Mouse (Mus musculus) intestine, embryonic 14.5 days (tissue): ENCODE results near the gene Wrb. TPM values are rescaled to one million over a fixed set of nuclear protein-coding genes. Genes with fewer than 3 reads are reported as not detected.
A peak's percentile ranks its signal among the peaks of the same experiment; 100 is the strongest.

Experiments
- ATAC-seq: fragments of 200-750 bp; cut with Nextera tagmentation; replicated peaks from 2 replicates; pipeline ENCODE4 v1.8.0; 2017; ENCODE audit warnings: low read depth, moderate number of reproducible peaks, moderate TSS enrichment, moderate library complexity; ENCODE audit not compliant: low FRiP score, low TSS enrichment
- DNase-seq: peaks from one replicate; pipeline ENCODE4 v3.0.0-alpha.2; 2018; ENCODE audit warnings: low spot score
- H3K27ac ChIP-seq: fragments of 300-500 bp; sonication (generic); 2 replicates; pipeline ENCODE4 v1.5.1; 2014; ENCODE audit warnings: low read depth, mild to moderate bottlenecking, control low read depth
- H3K27me3 ChIP-seq: fragments of 300-500 bp; sonication (generic); replicated peaks from 2 replicates; pipeline ENCODE4 v1.6.1; 2014; ENCODE audit warnings: low read length, control low read depth; ENCODE audit not compliant: control insufficient read depth, insufficient read depth
- H3K36me3 ChIP-seq: fragments of 300-500 bp; sonication (generic); 2 replicates; pipeline ENCODE4 v1.6.1; 2014; ENCODE audit warnings: low read length, control low read depth; ENCODE audit not compliant: control insufficient read depth, insufficient read depth
- H3K4me1 ChIP-seq: fragments of 300-500 bp; sonication (generic); replicated peaks from 2 replicates; pipeline ENCODE4 v1.6.1; 2014; ENCODE audit warnings: low read length, control low read depth, mixed read lengths; ENCODE audit not compliant: control insufficient read depth, insufficient read depth
- H3K4me2 ChIP-seq: fragments of 300-500 bp; sonication (generic); 2 replicates; pipeline ENCODE4 v1.6.1; 2014; ENCODE audit warnings: low read length
- H3K4me3 ChIP-seq: fragments of 300-500 bp; sonication (generic); 2 replicates; pipeline ENCODE4 v1.5.1; 2014; ENCODE audit warnings: low read depth, low read length, control low read depth, mixed read lengths
- H3K9ac ChIP-seq: fragments of 300-500 bp; sonication (generic); 2 replicates; pipeline ENCODE4 v1.6.1; 2014; ENCODE audit warnings: mild to moderate bottlenecking, low read length
- H3K9me3 ChIP-seq: fragments of 300-500 bp; sonication (generic); 2 replicates; pipeline ENCODE4 v1.6.1; 2016; ENCODE audit warnings: low read length, control low read depth; ENCODE audit not compliant: control insufficient read depth
- WGBS: fragments of 180-500 bp; shearing (Covaris S2); extraction: QIAGEN DNeasy Blood & Tissue Kit; methylation state at CpG from one replicate; pipeline ENCODE4 v1.1.7; 2014; 5-methylcytosine and 5-hydroxymethylcytosine counted together
- polyA plus RNA-seq: library from polyadenylated mRNA; unstranded; fragments of >200 nt; fragmentation: Nextera tagmentation; extraction: Ambion mirVana; gene quantifications from 2 replicates; pipeline ENCODE4 v1.2.1, GENCODE M21; 2014

Gene Wrb
- polyA plus RNA-seq, 1 experiment from 2014 or later: 80.0 TPM

- Histone ChIP-seq H3K27me3 (peaks cover 6% of the 10 kb centered on the region; the same call in 1 of the 2 replicates), H3K9me3 (no peaks in the 10 kb centered on the region), H3K4me1 (0 out of 2 replicates have a peak, but pooled peaks cover 5% of the 10 kb centered on the region), H3K27ac (no peak within 1 kb of the TSS; the same call in 1 of the 2 replicates), H3K9ac (peak within 1 kb of the TSS; percentile 70), H3K4me3 (peak within 1 kb of the TSS; percentile 90), H3K4me2 (peak within 1 kb of the TSS; percentile 84), H3K36me3 (no peaks in the 10 kb centered on the region)
- DNase-seq: peak; percentile 99
- 1% methylated on average over 77 of the region's 77 CpGs for WGBS
- peak; percentile 98 for ATAC-seq
Measured at GRCm38 (mm10) chr16:96191531-96192506, 46.6 kb downstream of the Wrb start, which contains the start of gene Lca5l. Gene Lca5l, minus strand, starts transcription at chr16:96192271.

- Histone ChIP-seq H3K27me3 (no peaks in the 10 kb centered on the region), H3K4me3 (peak within 1 kb of the TSS; percentile 25), H3K36me3 (no peaks in the 10 kb centered on the region), H3K9ac (peak within 1 kb of the TSS; percentile 27; the same call in 1 of the 2 replicates), H3K4me2 (peak within 1 kb of the TSS; percentile 51), H3K4me1 (peaks cover 6% of the 10 kb centered on the region), H3K9me3 (no peaks in the 10 kb centered on the region), H3K27ac (peak within 1 kb of the TSS; percentile 14)
- DNase-seq: peak; percentile 78
- WGBS: 3% methylated on average over 20 of the region's 20 CpGs
- ATAC-seq: peak; percentile 84
Measured at GRCm38 (mm10) chr16:96199913-96200701, 54.9 kb downstream of the Wrb start, which contains the start of gene Sh3bgr. Gene Sh3bgr, plus strand, starts transcription at chr16:96200450.

- ATAC-seq (no peak; the same call in 1 of the 2 replicates), DNase-seq (no peak)
- Histone ChIP-seq H3K4me1 (peaks cover 6% of the 10 kb centered on the region), H3K9me3 (no peaks in the 10 kb centered on the region), H3K9ac (peak overlapping the region; percentile 27; the same call in 1 of the 2 replicates), H3K4me3 (peak overlapping the region; percentile 25), H3K27ac (peak overlapping the region; percentile 14), H3K36me3 (no peaks in the 10 kb centered on the region), H3K4me2 (peak overlapping the region; percentile 51), H3K27me3 (no peaks in the 10 kb centered on the region)
- 26% methylated on average over 9 of the region's 9 CpGs for WGBS
Measured at GRCm38 (mm10) chr16:96200702-96201028, 55.5 kb downstream of the Wrb start.

GRCm38 (mm10) chr16:96201485-96202232, 56.5 kb downstream of the Wrb start:
- peak overlapping the region; percentile 14 for H3K27ac ChIP-seq
- peaks cover 6% of the 10 kb centered on the region for H3K4me1 ChIP-seq
- no peak for DNase-seq
- ATAC-seq: no peak
- 56% methylated on average over 11 of the region's 11 CpGs for WGBS
- no peaks in the 10 kb centered on the region for H3K36me3 ChIP-seq
- H3K9me3 ChIP-seq: no peaks in the 10 kb centered on the region
- no peaks in the 10 kb centered on the region for H3K27me3 ChIP-seq
- 0 out of 2 replicates have a peak overlapping the region, but pooled peaks have one; percentile 25 for H3K4me3 ChIP-seq
- peak overlapping the region; percentile 51; the same call in 1 of the 2 replicates for H3K4me2 ChIP-seq
- no peak overlapping the region; the same call in 1 of the 2 replicates for H3K9ac ChIP-seq

Other genes with a start within 250 kb of the Wrb start
- gene Psmg1, start 154.4 kb upstream of the Wrb start, polyA plus RNA-seq: 86.1 and 94.8 TPM in 2 replicates
- 99.6 and 105 TPM in 2 replicates for gene Brwd1, start 62.9 kb upstream of the Wrb start, polyA plus RNA-seq
- 632 and 676 TPM in 2 replicates for gene Hmgn1, start 17.7 kb upstream of the Wrb start, polyA plus RNA-seq
- 1.1 and 1.2 TPM in 2 replicates for gene Lca5l, start 46.9 kb downstream of the Wrb start, polyA plus RNA-seq
- gene Sh3bgr, start 55.0 kb downstream of the Wrb start, polyA plus RNA-seq: 29.7 and 30.9 TPM in 2 replicates
- 1.4 and 1.7 TPM in 2 replicates for gene B3galt5, start 90.4 kb downstream of the Wrb start, polyA plus RNA-seq